Mouse (Mus musculus) adrenal gland, postnatal 36 days (tissue): Measurements from ENCODE around the gene Ap2a1. TPM values are rescaled to one million over a fixed set of nuclear protein-coding genes. Genes with fewer than 3 reads are reported as not detected.

Experiments used
- DNase-seq, 2 experiments: peaks; one replicate each; pipeline ENCODE4 v3.0.0; 2021; ENCODE audit warnings: mixed read lengths in 1 of 2
- total RNA-seq, 2 experiments: library from RNA; stranded (reverse); gene quantifications; 2 replicates each; pipeline ENCODE4 v1.2.3; 2021

The Ap2a1 gene
- total RNA-seq, 2 experiments from 2014 or later, result 95.0 to 106 TPM

- DNase-seq, result no peak
Measured at GRCm38 (mm10) chr7:44953561-44953960, 24.3 kb upstream of the Ap2a1 start.

- peak; percentile 96 to 97 for DNase-seq
Measured at GRCm38 (mm10) chr7:44952611-44953306, 23.5 kb upstream of the Ap2a1 start.

GRCm38 (mm10) chr7:44951960-44952359, 22.7 kb upstream of the Ap2a1 start:
- DNase-seq, result peak; percentile 90

GRCm38 (mm10) chr7:44949922-44950321, 20.6 kb upstream of the Ap2a1 start:
- no peak for DNase-seq

GRCm38 (mm10) chr7:44942904-44943303, 13.6 kb upstream of the Ap2a1 start, which contains the start of gene Tsks:
Gene Tsks, plus strand, starts transcription at chr7:44943204.
- DNase-seq, result no peak

GRCm38 (mm10) chr7:44938680-44939079, 9.4 kb upstream of the Ap2a1 start:
- no peak for DNase-seq

GRCm38 (mm10) chr7:44928570-44928969, 726 bp downstream of the Ap2a1 start:
- DNase-seq, result no peak

GRCm38 (mm10) chr7:44925468-44925867, 3.8 kb downstream of the Ap2a1 start:
- no peak for DNase-seq

- DNase-seq, result no peak
Measured at GRCm38 (mm10) chr7:44922530-44922929, 6.8 kb downstream of the Ap2a1 start.

GRCm38 (mm10) chr7:44919127-44919526, 10.2 kb downstream of the Ap2a1 start:
- DNase-seq, result no peak

GRCm38 (mm10) chr7:44918219-44918618, 11.1 kb downstream of the Ap2a1 start:
- no peak for DNase-seq

GRCm38 (mm10) chr7:44916881-44917280, 12.4 kb downstream of the Ap2a1 start:
- no peak for DNase-seq

- peak; percentile 32 to 49 for DNase-seq
Measured at GRCm38 (mm10) chr7:44916191-44916590, 13.1 kb downstream of the Ap2a1 start.

- DNase-seq, result no peak
Measured at GRCm38 (mm10) chr7:44915314-44915713, 14.0 kb downstream of the Ap2a1 start.

GRCm38 (mm10) chr7:44914396-44914795, 14.9 kb downstream of the Ap2a1 start:
- no peak for DNase-seq

- peak; percentile 85 to 90 for DNase-seq
Measured at GRCm38 (mm10) chr7:44908706-44909476, 20.4 kb downstream of the Ap2a1 start.

- DNase-seq, result no peak
Measured at GRCm38 (mm10) chr7:44905430-44905829, 23.9 kb downstream of the Ap2a1 start.

GRCm38 (mm10) chr7:44901230-44901722, 28.0 kb downstream of the Ap2a1 start:
- DNase-seq, result peak; percentile 25 to 64

GRCm38 (mm10) chr7:44900632-44901031, 28.7 kb downstream of the Ap2a1 start:
- DNase-seq, result no peak

- peak; percentile 53 to 67 for DNase-seq
Measured at GRCm38 (mm10) chr7:44898607-44899006, 30.7 kb downstream of the Ap2a1 start.

GRCm38 (mm10) chr7:44896499-44896898, 32.8 kb downstream of the Ap2a1 start:
- peak in 1 of 2 experiments; percentile 35 for DNase-seq

- DNase-seq, result peak; percentile 91 to 92
Measured at GRCm38 (mm10) chr7:44895593-44896434, 33.5 kb downstream of the Ap2a1 start, which contains the start of gene Fuz. Gene Fuz, plus strand, starts transcription at chr7:44896079.
